Mouse (Mus musculus) neural tube, embryonic 11.5 days (tissue): ENCODE results near the gene Ascc1. TPM values are rescaled to one million over a fixed set of nuclear protein-coding genes. Genes with fewer than 3 reads are reported as not detected.

ENCODE experiments used
- ATAC-seq: fragments of 200-750 bp; cut with Nextera tagmentation; 2 replicates; pipeline ENCODE4 v1.8.0; 2017; ENCODE audit warnings: moderate number of reproducible peaks, mild to moderate bottlenecking, moderate TSS enrichment, moderate library complexity; ENCODE audit not compliant: insufficient read depth, low FRiP score, low TSS enrichment
- DNase-seq: peaks from one replicate; pipeline ENCODE4 v3.0.0-alpha.2; 2015; ENCODE audit warnings: low spot score
- H3K27ac ChIP-seq: fragments of 300-500 bp; sonication (generic); 2 replicates; pipeline ENCODE4 v1.5.1; 2014; ENCODE audit warnings: low read depth, mild to moderate bottlenecking, low read length
- H3K27me3 ChIP-seq: fragments of 300-500 bp; sonication (generic); 2 replicates; pipeline ENCODE4 v1.6.1; 2014; ENCODE audit warnings: mild to moderate bottlenecking, low read length, mixed read lengths; ENCODE audit not compliant: control insufficient read depth, insufficient read depth
- H3K36me3 ChIP-seq: fragments of 300-500 bp; sonication (generic); 2 replicates; pipeline ENCODE4 v1.6.1; 2014; ENCODE audit warnings: mild to moderate bottlenecking, low read length, moderate library complexity, mixed read lengths; ENCODE audit not compliant: control insufficient read depth, insufficient read depth
- H3K4me1 ChIP-seq: fragments of 300-500 bp; sonication (generic); 2 replicates; pipeline ENCODE4 v1.6.1; 2014; ENCODE audit warnings: low read length, mixed read lengths; ENCODE audit not compliant: control insufficient read depth, insufficient read depth
- H3K4me2 ChIP-seq: fragments of 300-500 bp; sonication (generic); 2 replicates; pipeline ENCODE4 v1.6.1; 2014; ENCODE audit warnings: low read depth, mild to moderate bottlenecking, moderate library complexity
- H3K4me3 ChIP-seq: fragments of 300-500 bp; sonication (generic); 2 replicates; pipeline ENCODE4 v1.5.1; 2014; ENCODE audit warnings: low read depth, low read length
- H3K9ac ChIP-seq: fragments of 300-500 bp; sonication (generic); 2 replicates; pipeline ENCODE4 v1.6.1; 2014; ENCODE audit warnings: mild to moderate bottlenecking, low read length
- H3K9me3 ChIP-seq: fragments of 300-500 bp; sonication (generic); 2 replicates; pipeline ENCODE4 v1.6.1; 2016; ENCODE audit warnings: low read length; ENCODE audit not compliant: control insufficient read depth
- WGBS: fragments of 180-500 bp; shearing (Covaris S2); extraction: QIAGEN DNeasy Blood & Tissue Kit; methylation state at CpG from one replicate; pipeline ENCODE4 v1.1.7; 2014; 5-methylcytosine and 5-hydroxymethylcytosine counted together
- polyA plus RNA-seq: library from polyadenylated mRNA; unstranded; fragments of >200 nt; fragmentation: Nextera tagmentation; extraction: Ambion mirVana; gene quantifications from 2 replicates; pipeline ENCODE4 v1.2.1, GENCODE M21; 2014

Gene Ascc1
- polyA plus RNA-seq, result 34.9 and 35.4 TPM in 2 replicates

DNA sequence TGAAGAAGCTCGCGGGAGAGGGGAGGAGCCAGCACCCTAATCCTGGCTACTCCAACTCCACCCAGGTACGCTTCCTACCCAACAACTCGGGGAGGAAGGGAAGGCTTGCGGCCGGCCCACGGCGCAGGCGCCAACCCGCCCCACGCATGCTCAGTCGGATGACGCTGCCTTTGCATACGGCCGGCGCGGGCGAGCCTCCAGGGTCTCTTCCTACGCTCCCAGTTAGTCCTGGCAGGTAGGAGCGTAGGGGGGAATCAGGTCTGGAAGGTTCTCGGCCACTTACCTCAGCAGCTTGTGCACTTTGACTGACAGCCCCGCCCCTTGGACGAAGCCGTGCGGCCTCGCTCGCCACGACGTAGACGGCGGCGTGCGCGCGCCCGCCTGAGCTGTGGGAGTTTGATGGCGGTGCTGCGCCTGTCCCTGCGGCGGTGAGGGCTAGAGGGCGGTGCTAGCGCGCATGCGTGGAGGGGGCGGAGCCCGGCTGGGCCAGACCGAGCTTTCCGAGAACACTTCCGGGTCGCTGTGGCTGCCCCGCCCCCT lies at the start of gene Ascc1, which contains the start of gene Anapc16:
Gene Ascc1 (plus strand): TSS at position 133 of the 540 bp plus-strand sequence.
Gene Anapc16 (minus strand): TSS at position 463 of the 540 bp plus-strand sequence.
- WGBS, result 0% methylated on average over 51 of the region's 51 CpGs
- Histone ChIP-seq H3K9ac (peak within 1 kb of the TSS; percentile 82), H3K27ac (peak within 1 kb of the TSS; percentile 93), H3K4me1 (0 out of 2 replicates have a peak, but pooled peaks cover 4% of the 10 kb centered on the region), H3K4me3 (peak within 1 kb of the TSS; percentile 57), H3K4me2 (peak within 1 kb of the TSS; percentile 70), H3K9me3 (no peaks in the 10 kb centered on the region), H3K36me3 (no peaks in the 10 kb centered on the region), H3K27me3 (no peaks in the 10 kb centered on the region)
- DNase-seq, result peak; percentile 99
- ATAC-seq, result peak; percentile 95

DNA sequence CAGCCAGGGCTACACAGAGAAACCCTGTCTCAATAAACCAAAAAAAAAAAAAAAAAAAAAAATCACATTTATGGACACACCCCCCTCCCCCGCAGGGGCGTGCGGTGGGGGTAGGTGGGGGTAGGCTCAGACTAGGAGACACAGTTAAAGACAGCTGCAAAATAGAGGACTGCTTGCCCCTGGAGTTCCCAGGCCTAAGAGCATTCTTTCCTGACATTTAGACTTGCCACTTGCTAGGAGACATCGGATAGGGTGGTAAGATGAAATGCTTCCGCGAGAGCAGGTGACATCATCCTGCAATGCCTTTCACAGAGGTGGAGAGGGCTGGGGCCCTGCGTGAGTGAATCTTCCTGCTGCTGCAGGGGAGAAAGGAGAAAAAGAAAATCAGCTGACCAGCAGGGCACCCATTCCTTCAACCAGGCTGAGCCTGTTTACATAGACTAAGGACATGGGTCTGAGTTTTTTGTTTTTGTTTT lies 49.0 kb upstream of the Ascc1 start:
- no peak overlapping the region for H3K4me3 ChIP-seq
- no peak overlapping the region for H3K27ac ChIP-seq
- H3K4me2 ChIP-seq, result no peak overlapping the region
- no peaks in the 10 kb centered on the region for H3K9me3 ChIP-seq
- WGBS, result 31% methylated on average over 7 of the region's 7 CpGs
- no peak for DNase-seq
- no peak overlapping the region for H3K9ac ChIP-seq
- no peak for ATAC-seq
- H3K4me1 ChIP-seq, result peaks cover 41% of the 10 kb centered on the region
- no peaks in the 10 kb centered on the region for H3K27me3 ChIP-seq
- H3K36me3 ChIP-seq, result no peaks in the 10 kb centered on the region

DNA sequence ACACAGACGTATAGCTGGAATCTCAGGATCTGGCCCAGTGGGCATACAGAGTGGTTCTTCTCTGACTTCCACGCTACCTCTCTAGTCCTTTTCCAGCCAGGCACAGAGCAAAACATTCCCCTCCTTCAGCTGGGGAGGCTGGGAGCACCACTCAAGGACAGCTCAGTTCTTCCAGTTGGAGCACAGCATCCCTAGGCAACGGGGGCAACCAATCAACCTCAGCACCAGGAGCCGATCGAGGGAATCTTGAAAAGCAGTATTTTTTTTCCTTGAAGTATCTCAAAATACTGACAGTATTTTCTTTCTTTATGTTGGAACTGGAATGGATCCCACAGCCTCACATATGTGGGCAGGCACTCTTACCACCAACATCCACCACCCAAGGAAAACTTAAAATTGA lies 45.9 kb upstream of the Ascc1 start:
- WGBS, result 57% methylated on average over 5 of the region's 5 CpGs
- Histone ChIP-seq H3K9me3 (no peaks in the 10 kb centered on the region), H3K27me3 (no peaks in the 10 kb centered on the region), H3K27ac (no peak overlapping the region), H3K4me2 (no peak overlapping the region), H3K4me1 (peaks cover 27% of the 10 kb centered on the region), H3K36me3 (no peaks in the 10 kb centered on the region), H3K4me3 (no peak overlapping the region), H3K9ac (no peak overlapping the region)
- ATAC-seq, result no peak
- DNase-seq, result no peak

DNA sequence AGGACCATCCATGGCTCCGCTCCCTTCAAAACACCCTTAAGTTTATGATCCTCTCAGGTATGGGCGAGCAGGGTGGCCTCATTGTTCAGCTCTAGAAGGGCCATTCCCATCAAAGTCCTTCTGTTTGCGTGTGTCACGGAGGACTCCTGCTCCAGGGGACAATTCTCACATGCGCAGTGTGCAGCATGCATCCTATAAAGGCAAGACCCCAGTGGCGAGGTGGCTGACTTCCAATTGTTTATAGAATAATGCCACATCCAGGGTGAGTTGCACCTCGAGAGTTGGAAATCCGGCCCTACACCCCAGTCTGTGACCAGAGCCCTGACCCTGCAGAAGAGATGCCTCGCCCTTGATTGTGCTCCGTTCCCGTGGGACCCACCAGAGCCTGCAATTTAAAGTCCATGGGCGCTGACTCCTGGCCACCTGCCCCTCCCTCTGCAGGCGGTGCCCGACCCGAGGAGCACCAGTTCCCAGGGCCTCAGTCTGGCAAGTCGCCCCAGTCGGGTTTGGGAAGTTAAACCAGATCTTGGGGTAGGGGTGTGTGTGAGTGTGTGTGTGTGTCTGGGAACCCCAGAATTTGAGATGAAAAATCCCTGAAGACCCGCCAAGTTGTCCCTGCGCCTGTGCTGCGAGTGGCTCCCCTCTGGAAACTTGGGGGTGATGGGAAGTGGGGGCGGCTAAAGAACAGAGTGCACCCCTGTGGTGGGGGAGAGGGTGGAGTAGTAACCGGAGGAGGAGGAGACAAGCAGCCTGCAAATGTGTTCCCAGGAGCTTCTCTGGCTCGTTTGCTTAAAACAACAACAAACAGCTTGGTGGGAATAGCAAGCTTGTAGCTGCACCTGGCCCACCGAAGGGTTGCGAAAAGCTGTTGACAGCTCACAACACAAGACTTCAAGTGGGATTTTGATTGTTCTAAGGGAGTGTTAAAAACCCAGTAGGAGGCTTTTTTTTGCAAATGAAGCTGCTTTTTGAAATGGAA lies 45.1 kb upstream of the Ascc1 start:
- Histone ChIP-seq H3K27ac (peak overlapping the region; percentile 56), H3K4me1 (peaks cover 24% of the 10 kb centered on the region), H3K4me2 (peak overlapping the region; percentile 39), H3K36me3 (no peaks in the 10 kb centered on the region), H3K9ac (peak overlapping the region; percentile 42), H3K9me3 (no peaks in the 10 kb centered on the region), H3K4me3 (peak overlapping the region; percentile 15; the same call in 1 of the 2 replicates), H3K27me3 (no peaks in the 10 kb centered on the region)
- no peak for DNase-seq
- ATAC-seq, result no peak
- 7% methylated on average over 25 of the region's 25 CpGs for WGBS

DNA sequence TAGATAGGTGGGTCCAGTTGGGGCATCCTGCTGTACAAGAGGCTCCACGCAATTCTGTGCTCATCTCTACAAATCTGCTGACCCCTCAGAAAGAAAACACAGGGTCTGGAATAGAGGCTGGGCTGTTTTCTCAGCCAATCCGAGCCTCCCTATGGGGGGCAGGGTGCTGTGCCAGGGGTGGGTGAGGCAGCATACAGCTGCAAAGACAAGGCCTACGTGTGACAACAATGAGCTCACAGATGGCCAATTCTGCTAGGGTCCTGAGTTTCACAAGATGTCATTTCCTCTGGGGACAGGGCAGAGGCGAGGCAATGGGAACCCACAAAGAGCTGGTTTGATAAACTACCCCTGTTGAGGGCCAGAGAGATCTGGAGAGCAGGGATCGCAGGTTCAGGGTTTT lies 44.1 kb upstream of the Ascc1 start:
- no peak for ATAC-seq
- H3K4me2 ChIP-seq, result no peak overlapping the region; the same call in 1 of the 2 replicates

DNA sequence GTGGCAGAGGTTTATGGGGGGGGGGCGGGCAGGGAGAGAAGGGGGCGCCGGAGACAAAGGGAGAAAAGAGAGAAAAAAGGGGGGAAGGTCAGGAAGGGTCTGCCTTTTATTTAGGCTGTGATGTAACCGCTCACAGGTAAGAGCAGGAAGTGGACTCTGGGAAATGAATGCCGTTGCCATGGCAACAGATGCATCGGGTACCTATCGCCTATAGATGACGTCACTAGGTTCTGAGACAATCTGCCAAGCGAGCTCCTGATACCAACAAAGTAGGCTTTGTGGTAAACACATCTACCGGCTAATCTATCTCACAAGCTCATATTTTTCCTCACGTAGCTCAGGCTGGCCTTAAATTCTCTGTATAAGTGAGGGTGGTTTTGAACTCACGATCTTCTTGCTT lies 43.1 kb upstream of the Ascc1 start:
- no peak for ATAC-seq
- 81% methylated on average over 12 of the region's 12 CpGs for WGBS

More for the DNA sequence above, 44.1 kb upstream of the Ascc1 start:
- peak overlapping the region; percentile 56 for H3K27ac ChIP-seq
- no peak for DNase-seq
- no peaks in the 10 kb centered on the region for H3K36me3 ChIP-seq
- 30% methylated on average over 5 of the region's 5 CpGs for WGBS
- peaks cover 20% of the 10 kb centered on the region for H3K4me1 ChIP-seq
- H3K9me3 ChIP-seq, result no peaks in the 10 kb centered on the region
- no peaks in the 10 kb centered on the region for H3K27me3 ChIP-seq
- no peak overlapping the region; the same call in 1 of the 2 replicates for H3K9ac ChIP-seq
- no peak overlapping the region for H3K4me3 ChIP-seq

DNA sequence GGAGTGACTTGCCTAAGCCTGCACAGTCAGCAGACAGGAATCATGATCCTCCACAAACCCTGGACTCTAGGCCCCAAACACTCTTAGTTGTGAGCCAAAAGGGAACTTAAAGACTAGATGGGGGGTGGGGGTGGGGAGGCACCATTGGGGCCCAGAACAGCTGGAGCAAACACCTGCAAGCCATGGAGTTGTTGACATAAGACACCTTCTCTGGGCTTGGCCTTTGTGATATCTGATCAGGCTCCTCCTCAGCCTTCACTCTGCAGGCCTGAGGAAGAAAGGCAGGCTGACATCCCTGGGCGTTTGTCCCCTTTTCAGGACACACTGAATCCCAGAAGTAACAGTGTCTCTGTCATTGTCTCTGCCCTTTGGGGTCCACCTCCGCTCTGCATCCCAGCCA lies 39.0 kb upstream of the Ascc1 start:
- Histone ChIP-seq H3K36me3 (no peaks in the 10 kb centered on the region), H3K27ac (peak overlapping the region; percentile 84; the same call in 1 of the 2 replicates), H3K27me3 (no peaks in the 10 kb centered on the region), H3K4me1 (peaks cover 19% of the 10 kb centered on the region), H3K4me3 (no peak overlapping the region), H3K4me2 (no peak overlapping the region), H3K9me3 (0 out of 2 replicates have a peak, but pooled peaks cover 2% of the 10 kb centered on the region), H3K9ac (no peak overlapping the region)
- DNase-seq, result no peak
- no peak for ATAC-seq
- WGBS, result 56% methylated on average over 2 of the region's 2 CpGs

More for the DNA sequence above, 43.1 kb upstream of the Ascc1 start:
- H3K9me3 ChIP-seq, result no peaks in the 10 kb centered on the region
- H3K4me1 ChIP-seq, result peaks cover 20% of the 10 kb centered on the region
- H3K4me2 ChIP-seq, result no peak overlapping the region
- no peak for DNase-seq
- H3K36me3 ChIP-seq, result no peaks in the 10 kb centered on the region
- no peak overlapping the region for H3K27ac ChIP-seq
- no peak overlapping the region for H3K4me3 ChIP-seq
- H3K9ac ChIP-seq, result no peak overlapping the region
- no peaks in the 10 kb centered on the region for H3K27me3 ChIP-seq

DNA sequence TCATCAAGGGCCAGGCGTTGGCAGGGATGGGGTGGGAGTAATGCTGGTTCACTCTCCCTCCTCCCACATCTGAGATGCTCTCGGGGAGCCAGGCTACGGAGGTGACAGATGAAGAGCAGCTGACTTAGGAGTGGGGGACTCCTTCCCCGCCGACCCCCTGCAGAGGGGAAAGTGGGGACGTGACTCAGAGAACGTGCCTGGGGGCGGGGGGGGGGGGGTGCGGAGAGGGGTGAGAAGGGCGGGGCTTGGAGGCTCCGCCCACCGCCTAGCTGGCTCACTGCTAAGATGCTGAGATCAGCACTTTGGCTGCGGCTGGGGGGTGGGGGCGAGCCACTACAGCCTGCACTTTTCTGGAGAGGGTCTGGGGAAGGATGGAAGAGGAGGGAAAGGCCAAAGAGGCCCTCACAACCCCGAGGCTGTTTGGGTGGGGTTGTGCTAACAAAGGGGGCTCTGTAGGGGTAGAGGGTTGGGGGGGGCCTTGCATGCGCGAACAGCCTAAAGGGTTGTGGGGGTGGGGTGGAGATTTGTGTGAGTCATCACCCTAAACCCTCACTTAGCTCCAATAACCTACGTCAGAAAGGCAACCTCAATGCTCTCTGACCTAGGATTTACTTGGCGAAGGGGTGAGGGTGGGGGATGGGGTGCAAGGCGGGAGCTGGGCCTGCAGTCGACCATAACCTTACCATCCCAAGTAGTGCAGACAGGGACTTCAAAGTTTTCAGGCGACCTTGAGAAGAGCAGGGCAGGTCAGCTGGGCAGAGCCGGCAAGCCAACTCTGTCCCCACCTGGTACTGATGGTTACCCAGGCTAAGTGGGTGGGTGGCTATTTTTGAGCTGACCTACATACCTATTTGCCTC lies 37.9 kb upstream of the Ascc1 start:
- peak overlapping the region; percentile 36 for H3K4me2 ChIP-seq
- no peak overlapping the region for H3K4me3 ChIP-seq
- H3K9ac ChIP-seq, result peak overlapping the region; percentile 35
- DNase-seq (peak; percentile 80), ATAC-seq (peak; percentile 70)
- H3K36me3 ChIP-seq, result no peaks in the 10 kb centered on the region
- peaks cover 16% of the 10 kb centered on the region for H3K4me1 ChIP-seq
- H3K27ac ChIP-seq, result peak overlapping the region; percentile 84
- 0 out of 2 replicates have a peak, but pooled peaks cover 2% of the 10 kb centered on the region for H3K9me3 ChIP-seq
- H3K27me3 ChIP-seq, result no peaks in the 10 kb centered on the region
- WGBS, result 5% methylated on average over 19 of the region's 23 CpGs
